Mouse (Mus musculus) embryonic facial prominence, embryonic 15.5 days (tissue): ENCODE results near the gene Epha6. TPM values are rescaled to one million over a fixed set of nuclear protein-coding genes. Genes with fewer than 3 reads are reported as not detected.

ENCODE experiments used
- ATAC-seq: fragments of 200-750 bp; cut with Nextera tagmentation; 2 replicates; pipeline ENCODE4 v1.8.0; 2017; ENCODE audit warnings: low read depth, moderate TSS enrichment; ENCODE audit not compliant: insufficient number of reproducible peaks, low FRiP score, low TSS enrichment
- H3K27ac ChIP-seq: fragments of 300-500 bp; sonication (generic); replicated peaks from 2 replicates; pipeline ENCODE4 v1.5.1; 2015; ENCODE audit warnings: mild to moderate bottlenecking, inconsistent platforms
- H3K27me3 ChIP-seq: fragments of 300-500 bp; sonication (generic); 2 replicates; pipeline ENCODE4 v1.6.1; 2015; ENCODE audit warnings: inconsistent platforms
- H3K36me3 ChIP-seq: fragments of 300-500 bp; sonication (generic); 2 replicates; pipeline ENCODE4 v1.6.1; 2015; ENCODE audit warnings: mild to moderate bottlenecking, inconsistent platforms
- H3K4me1 ChIP-seq: fragments of 300-500 bp; sonication (generic); 2 replicates; pipeline ENCODE4 v1.6.1; 2015; ENCODE audit warnings: inconsistent platforms
- H3K4me2 ChIP-seq: fragments of 300-500 bp; sonication (generic); replicated peaks from 2 replicates; pipeline ENCODE4 v1.6.1; 2015; ENCODE audit warnings: mild to moderate bottlenecking, inconsistent platforms
- H3K4me3 ChIP-seq: fragments of 300-500 bp; sonication (generic); replicated peaks from 2 replicates; pipeline ENCODE4 v1.5.1; 2015; ENCODE audit warnings: mild to moderate bottlenecking, inconsistent platforms
- H3K9ac ChIP-seq: fragments of 300-500 bp; sonication (generic); 2 replicates; pipeline ENCODE4 v1.6.1; 2015; ENCODE audit warnings: inconsistent platforms
- H3K9me3 ChIP-seq: fragments of 300-500 bp; sonication (generic); replicated peaks from 2 replicates; pipeline ENCODE4 v1.6.1; 2016; ENCODE audit warnings: inconsistent platforms
- WGBS: fragments of 180-500 bp; shearing (Covaris S2); methylation state at CpG from one replicate; pipeline ENCODE4 v1.1.7; 2015; 5-methylcytosine and 5-hydroxymethylcytosine counted together
- polyA plus RNA-seq: library from polyadenylated mRNA; unstranded; fragments of >200 nt; fragmentation: Nextera tagmentation; extraction: Ambion mirVana; gene quantifications from 2 replicates; pipeline ENCODE4 v1.2.1, GENCODE M21; 2015

Epha6 gene
- polyA plus RNA-seq, 1 experiment from 2014 or later = 0.77 TPM

DNA sequence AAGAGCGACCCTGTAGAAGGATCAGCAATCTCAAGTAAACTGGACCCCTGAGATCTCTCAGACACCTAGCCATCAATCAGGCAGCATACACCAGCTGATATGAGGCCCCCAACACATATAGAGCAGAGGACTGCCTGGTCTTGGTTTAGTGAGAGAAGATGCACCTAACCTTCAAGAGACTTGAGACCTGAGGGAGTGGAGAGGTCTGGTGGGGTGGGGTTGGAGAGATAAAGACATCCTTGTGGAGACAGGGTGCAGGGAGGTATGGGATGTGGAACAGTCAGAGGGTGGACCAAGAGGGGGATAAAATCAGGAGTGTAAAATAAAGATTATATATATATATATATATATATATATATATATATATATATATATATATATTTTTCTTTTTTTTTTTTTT is 105.8 kb downstream of the Epha6 start:
- no peak for ATAC-seq

DNA sequence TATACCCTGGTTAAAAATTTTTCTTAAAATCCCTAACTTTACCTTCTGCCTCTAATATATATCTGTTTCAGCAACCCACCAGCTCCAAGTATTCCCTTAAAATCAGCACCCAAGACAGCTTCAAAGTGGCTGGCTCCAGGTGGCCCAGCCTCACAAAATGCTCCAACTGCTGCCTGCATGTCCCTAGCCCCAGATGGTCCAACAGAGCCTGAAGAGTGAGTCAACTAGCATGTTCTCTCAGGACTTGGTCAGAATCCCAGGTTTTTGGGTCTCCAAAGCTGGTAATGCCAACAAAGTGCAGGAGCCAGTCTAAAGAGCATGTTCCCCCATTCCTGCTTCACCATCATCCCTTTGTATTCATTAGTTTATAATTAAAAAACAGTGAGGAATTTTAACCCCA is 129.6 kb downstream of the Epha6 start:
- no peak overlapping the region for H3K4me2 ChIP-seq
- ATAC-seq = no peak
- H3K4me3 ChIP-seq = no peak overlapping the region
- no peak overlapping the region for H3K27ac ChIP-seq
- no peak overlapping the region for H3K9ac ChIP-seq
- H3K36me3 ChIP-seq = no peaks in the 10 kb centered on the region
- H3K27me3 ChIP-seq = no peaks in the 10 kb centered on the region
- no peaks in the 10 kb centered on the region for H3K4me1 ChIP-seq
- H3K9me3 ChIP-seq = no peaks in the 10 kb centered on the region

More for the DNA sequence above, 105.8 kb downstream of the Epha6 start:
- Histone ChIP-seq H3K4me2 (no peak overlapping the region), H3K4me3 (no peak overlapping the region), H3K27me3 (no peaks in the 10 kb centered on the region), H3K9me3 (no peaks in the 10 kb centered on the region), H3K36me3 (no peaks in the 10 kb centered on the region), H3K27ac (no peak overlapping the region), H3K9ac (no peak overlapping the region), H3K4me1 (no peaks in the 10 kb centered on the region)
- 89% methylated on average over 1 of the region's 1 CpGs for WGBS

DNA sequence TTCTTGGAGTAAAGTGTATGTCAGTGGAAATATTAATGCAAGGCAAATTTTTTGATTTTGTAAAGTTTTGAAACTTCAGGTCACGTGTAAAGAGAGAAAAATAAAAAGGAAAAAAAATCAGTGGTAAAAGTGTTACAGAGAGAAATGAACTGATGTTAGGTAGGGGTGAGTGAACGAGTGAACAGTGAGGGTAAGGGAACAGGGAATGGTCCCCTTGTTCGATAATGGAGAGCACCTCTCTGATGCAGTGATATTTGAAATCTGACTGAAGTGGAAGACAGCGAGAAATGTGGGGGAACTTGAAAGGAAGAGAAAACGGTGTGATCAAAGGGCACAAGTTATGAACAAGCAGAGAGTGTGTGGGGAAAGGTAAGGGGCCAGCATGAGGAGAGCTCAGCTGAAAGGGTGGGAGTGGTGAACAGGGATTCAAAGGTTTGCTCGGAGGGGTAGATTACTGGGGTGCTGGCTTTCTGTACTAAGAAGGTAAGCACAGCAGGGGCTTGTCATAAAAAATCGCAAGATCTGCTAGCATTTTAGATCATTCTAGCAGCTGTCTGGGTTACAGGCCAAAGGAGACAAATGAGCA is 137.0 kb downstream of the Epha6 start:
- Histone ChIP-seq H3K9ac (no peak overlapping the region), H3K4me3 (no peak overlapping the region), H3K27ac (no peak overlapping the region), H3K4me1 (no peaks in the 10 kb centered on the region), H3K4me2 (no peak overlapping the region), H3K27me3 (no peaks in the 10 kb centered on the region), H3K9me3 (no peaks in the 10 kb centered on the region), H3K36me3 (no peaks in the 10 kb centered on the region)
- no peak for ATAC-seq
- 71% methylated on average over 7 of the region's 7 CpGs for WGBS

DNA sequence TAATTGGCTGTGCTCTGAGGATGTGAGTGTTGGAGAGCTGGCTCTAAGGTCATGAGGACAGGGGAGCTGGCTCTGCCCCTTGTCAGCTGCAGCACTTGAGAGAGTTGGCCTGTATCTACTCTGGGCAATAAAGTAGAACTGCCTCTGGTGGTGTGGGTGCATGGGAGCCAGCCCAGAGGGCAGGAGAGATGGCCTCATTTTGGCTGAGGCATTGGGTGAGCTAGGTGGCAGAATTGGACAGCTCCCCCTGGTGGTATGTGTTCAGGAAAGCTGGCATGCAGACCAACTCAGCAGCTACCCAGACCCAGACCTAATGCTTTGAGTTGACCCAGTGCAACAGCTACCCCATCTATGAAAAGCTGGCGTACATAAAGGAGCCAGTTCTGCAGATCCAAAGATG is 170.0 kb downstream of the Epha6 start:
- Histone ChIP-seq H3K27ac (no peak overlapping the region), H3K9ac (no peak overlapping the region), H3K27me3 (no peaks in the 10 kb centered on the region), H3K4me1 (no peaks in the 10 kb centered on the region), H3K4me3 (no peak overlapping the region), H3K9me3 (no peaks in the 10 kb centered on the region), H3K36me3 (no peaks in the 10 kb centered on the region), H3K4me2 (no peak overlapping the region)
- WGBS = 78% methylated on average over 1 of the region's 1 CpGs
- ATAC-seq = no peak

DNA sequence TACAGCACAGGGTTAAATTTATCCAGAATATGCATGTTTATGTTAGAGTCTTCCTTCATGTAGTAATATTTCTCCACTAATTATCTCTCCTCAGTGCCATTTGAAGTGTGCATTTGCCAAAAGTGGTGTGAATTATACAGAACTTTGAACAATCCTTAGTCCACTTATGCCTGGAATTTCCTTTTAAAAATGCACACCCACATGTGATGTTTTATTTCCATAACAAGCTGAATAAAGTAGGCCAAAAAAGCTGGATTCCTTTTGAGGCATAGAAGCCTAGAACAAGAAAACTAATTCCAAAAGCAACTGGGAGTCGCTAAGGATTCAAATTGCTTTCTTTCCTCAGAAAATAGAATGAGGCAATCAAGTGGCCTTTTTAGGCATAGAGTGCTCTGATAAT is 171.1 kb downstream of the Epha6 start:
- no peak overlapping the region for H3K9ac ChIP-seq
- no peak overlapping the region for H3K27ac ChIP-seq
- H3K27me3 ChIP-seq = no peaks in the 10 kb centered on the region
- WGBS = 65% methylated on average over 1 of the region's 1 CpGs
- H3K36me3 ChIP-seq = no peaks in the 10 kb centered on the region
- H3K4me3 ChIP-seq = no peak overlapping the region
- no peaks in the 10 kb centered on the region for H3K4me1 ChIP-seq
- no peak overlapping the region for H3K4me2 ChIP-seq
- no peak for ATAC-seq
- no peaks in the 10 kb centered on the region for H3K9me3 ChIP-seq

DNA sequence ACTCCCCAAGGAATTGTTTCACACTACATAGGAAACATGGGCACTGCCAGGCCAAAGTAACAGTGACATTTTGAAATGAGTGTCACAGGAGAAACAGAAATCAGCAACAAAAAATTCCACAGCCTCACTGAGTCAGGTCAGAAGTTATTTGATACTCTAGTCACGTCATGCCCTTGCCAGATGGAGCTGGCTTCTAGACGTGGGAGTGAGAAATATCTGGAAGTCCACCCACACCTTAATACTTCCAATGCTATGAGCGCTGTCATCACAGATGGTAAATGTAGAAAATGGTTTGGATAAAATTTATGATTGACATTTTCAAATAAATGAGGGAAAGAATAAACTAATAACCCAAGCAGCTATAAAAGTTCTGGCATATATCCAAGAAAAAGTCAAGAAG is 210.0 kb downstream of the Epha6 start:
- 29% methylated on average over 3 of the region's 3 CpGs for WGBS
- ATAC-seq = no peak

DNA sequence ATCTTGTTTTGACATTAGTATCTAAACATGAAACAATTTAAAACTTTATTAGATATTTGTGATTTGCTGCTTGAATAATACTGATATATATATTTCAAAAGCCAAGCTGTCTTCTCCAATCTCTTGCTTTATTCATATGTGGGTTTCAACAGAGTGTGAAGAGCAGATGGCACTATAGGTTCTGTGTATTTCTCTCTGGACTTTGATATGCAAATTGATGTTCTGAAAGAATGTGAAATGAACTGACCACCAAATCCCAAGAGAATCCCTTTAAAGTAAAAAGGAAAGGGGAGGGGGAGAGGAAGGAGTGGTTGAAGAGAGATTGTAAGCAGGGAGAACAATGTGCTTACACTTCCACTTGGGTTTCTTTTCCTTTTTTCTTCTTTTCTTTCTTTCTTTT is 212.4 kb downstream of the Epha6 start:
- Histone ChIP-seq H3K27ac (no peak overlapping the region), H3K4me3 (no peak overlapping the region), H3K27me3 (no peaks in the 10 kb centered on the region), H3K4me2 (no peak overlapping the region), H3K9ac (no peak overlapping the region), H3K9me3 (no peaks in the 10 kb centered on the region), H3K4me1 (no peaks in the 10 kb centered on the region), H3K36me3 (no peaks in the 10 kb centered on the region)
- ATAC-seq = no peak

More for the DNA sequence above, 210.0 kb downstream of the Epha6 start:
- Histone ChIP-seq H3K4me2 (no peak overlapping the region), H3K27me3 (no peaks in the 10 kb centered on the region), H3K9ac (no peak overlapping the region), H3K27ac (no peak overlapping the region), H3K9me3 (no peaks in the 10 kb centered on the region), H3K4me1 (no peaks in the 10 kb centered on the region), H3K4me3 (no peak overlapping the region), H3K36me3 (no peaks in the 10 kb centered on the region)

DNA sequence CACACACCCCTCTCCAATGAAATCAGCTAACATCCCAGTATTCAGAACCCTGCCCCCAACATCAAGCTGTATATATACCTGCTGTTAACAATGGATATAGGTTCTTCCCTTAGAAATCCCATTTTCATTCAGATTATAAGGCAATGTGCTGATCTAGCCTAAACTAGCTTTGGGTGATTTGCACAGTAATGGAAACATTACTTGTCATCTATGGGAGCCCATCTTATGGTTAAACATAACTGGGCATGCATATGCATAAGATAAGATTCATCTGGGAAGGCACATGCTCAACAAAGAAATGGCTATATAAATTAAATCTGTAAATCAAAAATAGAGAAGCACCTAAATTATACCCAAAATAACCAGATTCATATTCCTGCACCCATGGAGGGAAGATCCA is 230.2 kb downstream of the Epha6 start:
- Histone ChIP-seq H3K9me3 (no peaks in the 10 kb centered on the region), H3K9ac (no peak overlapping the region), H3K4me2 (no peak overlapping the region), H3K4me3 (no peak overlapping the region), H3K27ac (no peak overlapping the region), H3K36me3 (no peaks in the 10 kb centered on the region), H3K27me3 (no peaks in the 10 kb centered on the region), H3K4me1 (no peaks in the 10 kb centered on the region)
- no peak for ATAC-seq

DNA sequence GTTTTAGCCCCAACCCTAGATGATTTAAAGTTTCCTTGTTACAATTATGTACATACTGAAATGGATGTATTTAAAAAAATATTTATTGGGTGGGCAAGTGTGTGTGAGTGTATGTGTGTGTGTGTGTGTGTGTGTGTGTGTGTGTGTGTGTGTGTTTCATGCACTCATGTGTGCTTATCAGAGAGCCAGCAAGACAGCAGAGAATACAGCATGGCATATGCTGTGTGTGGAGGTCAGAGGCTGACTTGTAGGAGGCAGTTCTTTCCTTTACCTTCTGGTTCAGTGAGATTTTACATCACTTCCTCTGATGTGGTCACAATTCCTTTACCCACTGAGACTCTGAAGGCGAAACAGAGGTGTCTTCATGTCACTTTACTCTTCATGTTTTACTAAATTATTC is 321.4 kb downstream of the Epha6 start:
- H3K27me3 ChIP-seq = no peaks in the 10 kb centered on the region
- 76% methylated on average over 1 of the region's 1 CpGs for WGBS
- ATAC-seq = no peak
- H3K27ac ChIP-seq = no peak overlapping the region
- no peak overlapping the region for H3K4me2 ChIP-seq
- no peak overlapping the region for H3K9ac ChIP-seq
- H3K36me3 ChIP-seq = no peaks in the 10 kb centered on the region
- no peak overlapping the region for H3K4me3 ChIP-seq
- no peaks in the 10 kb centered on the region for H3K9me3 ChIP-seq
- H3K4me1 ChIP-seq = no peaks in the 10 kb centered on the region

DNA sequence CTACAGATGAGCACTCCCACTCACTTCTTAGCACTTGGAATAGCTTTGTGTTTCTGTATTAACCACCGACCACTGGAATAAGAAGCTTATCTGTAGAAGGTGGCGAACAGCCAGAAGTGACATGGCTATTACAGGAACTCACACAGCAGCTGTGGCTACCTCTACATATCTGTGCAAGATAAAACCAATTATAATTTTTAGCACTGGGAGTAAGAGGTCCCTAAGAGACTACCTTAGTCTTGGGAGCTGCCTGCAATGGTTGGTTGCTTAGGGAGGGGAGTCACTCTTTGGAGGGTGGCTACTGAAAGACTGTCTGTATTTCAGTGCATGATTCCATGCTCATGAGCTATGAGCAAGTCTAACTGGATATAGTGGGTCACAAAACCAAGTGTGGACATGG is 331.2 kb downstream of the Epha6 start:
- no peak for ATAC-seq
- no peak overlapping the region for H3K9ac ChIP-seq
- no peaks in the 10 kb centered on the region for H3K9me3 ChIP-seq
- H3K36me3 ChIP-seq = no peaks in the 10 kb centered on the region
- H3K27ac ChIP-seq = no peak overlapping the region
- WGBS = 85% methylated on average over 2 of the region's 2 CpGs
- H3K4me2 ChIP-seq = no peak overlapping the region
- H3K4me1 ChIP-seq = no peaks in the 10 kb centered on the region
- H3K4me3 ChIP-seq = no peak overlapping the region
- no peaks in the 10 kb centered on the region for H3K27me3 ChIP-seq

DNA sequence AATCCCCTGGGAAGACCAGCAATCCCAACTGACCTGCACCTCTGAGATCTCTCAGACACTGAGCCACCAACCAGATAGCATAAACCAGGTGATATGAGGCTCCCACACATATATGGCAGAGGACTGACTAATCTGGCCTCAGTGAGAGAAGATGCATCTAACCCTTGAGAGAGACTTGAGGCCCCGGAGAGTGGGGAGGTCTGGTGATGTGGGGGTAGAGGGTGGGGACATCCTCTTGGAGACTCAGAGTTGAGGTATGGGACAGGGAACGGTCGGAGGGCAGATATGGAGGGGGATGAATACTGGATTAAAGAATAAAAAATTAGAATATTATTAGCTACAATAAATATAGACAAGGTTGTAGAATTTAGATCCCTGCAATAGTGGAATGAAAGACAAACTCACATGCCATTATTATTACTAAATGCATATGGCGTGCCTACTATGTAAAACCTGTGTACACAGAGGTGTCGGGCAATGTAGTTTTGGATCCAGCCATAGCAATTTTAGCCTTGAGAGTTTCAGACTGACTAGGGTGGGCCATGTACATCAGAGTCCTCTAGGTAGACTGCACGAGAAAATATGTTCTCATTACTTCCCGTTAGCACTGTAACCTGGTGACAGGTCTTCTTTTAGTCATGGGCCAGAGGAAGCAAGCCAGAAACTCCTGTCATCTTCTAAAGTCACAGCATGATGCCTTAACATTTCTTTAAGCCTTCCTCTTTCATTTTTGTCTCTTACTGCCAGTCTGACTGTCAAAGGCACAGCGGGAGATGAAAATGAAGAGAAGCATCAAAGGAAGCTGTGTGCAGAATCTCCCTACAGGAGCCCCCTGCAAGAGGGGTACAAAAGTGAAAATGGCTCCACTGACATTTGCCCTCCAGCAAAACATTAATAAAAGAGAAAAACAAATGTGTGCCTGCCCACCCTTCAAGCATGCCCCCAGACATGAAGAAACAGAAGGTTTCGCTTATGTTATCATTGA is 338.7 kb downstream of the Epha6 start:
- no peaks in the 10 kb centered on the region for H3K27me3 ChIP-seq
- H3K27ac ChIP-seq = no peak overlapping the region
- no peaks in the 10 kb centered on the region for H3K9me3 ChIP-seq
- no peaks in the 10 kb centered on the region for H3K36me3 ChIP-seq
- H3K9ac ChIP-seq = no peak overlapping the region
- no peak overlapping the region for H3K4me3 ChIP-seq
- no peak for ATAC-seq
- 71% methylated on average over 9 of the region's 9 CpGs for WGBS
- no peak overlapping the region for H3K4me2 ChIP-seq
- no peaks in the 10 kb centered on the region for H3K4me1 ChIP-seq
